Mouse (Mus musculus) liver, embryonic 14.5 days (tissue): ENCODE results near the gene Dlgap3. TPM values are rescaled to one million over a fixed set of nuclear protein-coding genes. Genes with fewer than 3 reads are reported as not detected.

Source experiments
- ATAC-seq: fragments of 200-750 bp; cut with Nextera tagmentation; 2 replicates; pipeline ENCODE4 v1.8.0; 2017; ENCODE audit warnings: moderate number of reproducible peaks, mild to moderate bottlenecking, moderate library complexity; ENCODE audit not compliant: insufficient read depth
- DNase-seq, 3 experiments: peaks; one replicate each; pipeline ENCODE4 v3.0.0-alpha.2; 2012 to 2013; ENCODE audit warnings: low read depth in 3 of 3, low spot score in 3 of 3
- H3K27ac ChIP-seq: fragments of 300-500 bp; sonication (generic); 2 replicates; pipeline ENCODE4 v1.5.1; 2014; ENCODE audit warnings: moderate library complexity, mild to moderate bottlenecking, control low read depth, inconsistent platforms
- H3K27me3 ChIP-seq: fragments of 300-500 bp; sonication (generic); 2 replicates; pipeline ENCODE4 v1.6.1; 2014; ENCODE audit warnings: mild to moderate bottlenecking, low read length, moderate library complexity; ENCODE audit not compliant: control insufficient read depth, insufficient read depth
- H3K36me3 ChIP-seq: fragments of 300-500 bp; sonication (generic); replicated peaks from 2 replicates; pipeline ENCODE4 v1.6.1; 2014; ENCODE audit warnings: low read depth; ENCODE audit not compliant: control insufficient read depth, insufficient read depth
- H3K4me1 ChIP-seq, 2 experiments: fragments of 200-500 bp in 1 of 2; fragments of 300-500 bp in 1 of 2; sonication (generic) in 1 of 2; replicated peaks; 2 replicates each; pipeline ENCODE4 v1.6.1; 2012 to 2014; ENCODE audit warnings: antibody characterized with exemption in 1 of 2, inconsistent platforms in 1 of 2, low read length in 1 of 2; ENCODE audit not compliant: control insufficient read depth in 2 of 2, insufficient read depth in 2 of 2
- H3K4me2 ChIP-seq: fragments of 300-500 bp; sonication (generic); 2 replicates; pipeline ENCODE4 v1.6.1; 2014; ENCODE audit warnings: low read depth, mild to moderate bottlenecking, control low read depth, moderate library complexity
- H3K4me3 ChIP-seq, 2 experiments: fragments of 200-500 bp in 1 of 2; fragments of 300-500 bp in 1 of 2; sonication (generic) in 1 of 2; 2 replicates each; pipeline ENCODE4 v1.5.1; 2012 to 2014; ENCODE audit warnings: low read depth in 2 of 2, low read length in 2 of 2, mild to moderate bottlenecking in 2 of 2, control low read depth in 1 of 2, inconsistent platforms in 1 of 2, moderate library complexity in 1 of 2; ENCODE audit not compliant: insufficient read depth in 1 of 2
- H3K9ac ChIP-seq: fragments of 300-500 bp; sonication (generic); replicated peaks from 2 replicates; pipeline ENCODE4 v1.6.1; 2014; ENCODE audit warnings: mild to moderate bottlenecking, control low read depth, moderate library complexity
- H3K9me3 ChIP-seq: fragments of 300-500 bp; sonication (generic); 2 replicates; pipeline ENCODE4 v1.6.1; 2016; ENCODE audit warnings: low read length, mixed read lengths; ENCODE audit not compliant: control insufficient read depth
- CTCF ChIP-seq: IDR thresholded peaks from 2 replicates; pipeline ENCODE4 v1.5.1; 2016; ENCODE audit warnings: antibody characterized with exemption, low read depth, control low read depth
- EP300 ChIP-seq: IDR thresholded peaks from 2 replicates; pipeline ENCODE4 v1.6.1; 2016; ENCODE audit warnings: antibody characterized with exemption, low read depth
- WGBS: fragments of 180-500 bp; shearing (Covaris S2); extraction: QIAGEN DNeasy Blood & Tissue Kit; methylation state at CpG from one replicate; pipeline ENCODE4 v1.1.7; 2014; ENCODE audit not compliant: insufficient replicate concordance; 5-methylcytosine and 5-hydroxymethylcytosine counted together
- polyA plus RNA-seq, 2 experiments: library from polyadenylated mRNA; depleted of rRNA in 1 of 2; stranded (reverse) in 1 of 2; unstranded in 1 of 2; fragments of >200 nt; fragmentation: Nextera tagmentation in 1 of 2; extraction: Ambion mirVana in 1 of 2; gene quantifications; 2 replicates each; pipeline versions ENCODE4 v1.2.1 to v1.2.3; 2012 to 2014

Gene Dlgap3
- polyA plus RNA-seq, 2 experiments = 0.24 to 0.28 TPM

GRCm38 (mm10) chr4:127157746-127158145 lies 11.3 kb upstream of the Dlgap3 start:
- Histone ChIP-seq H3K4me3 (no peak overlapping the region), H3K4me1 (no peaks in the 10 kb centered on the region), H3K27ac (no peak overlapping the region), H3K4me2 (no peak overlapping the region), H3K9me3 (no peaks in the 10 kb centered on the region), H3K9ac (no peak overlapping the region), H3K36me3 (no peaks in the 10 kb centered on the region), H3K27me3 (no peaks in the 10 kb centered on the region)
- no peak for DNase-seq
- ATAC-seq = no peak
- WGBS = 49% methylated on average over 4 of the region's 4 CpGs
- TF ChIP-seq EP300 (no peak), CTCF (no peak)

- H3K4me1 ChIP-seq = no peaks in the 10 kb centered on the region
- no peaks in the 10 kb centered on the region for H3K9me3 ChIP-seq
- no peak overlapping the region for H3K4me2 ChIP-seq
- no peak for ATAC-seq
- H3K4me3 ChIP-seq = no peak overlapping the region
- no peak for DNase-seq
- TF ChIP-seq CTCF (no peak), EP300 (no peak)
- no peak overlapping the region for H3K27ac ChIP-seq
- H3K36me3 ChIP-seq = no peaks in the 10 kb centered on the region
- H3K9ac ChIP-seq = no peak overlapping the region
- peaks cover 22% of the 10 kb centered on the region for H3K27me3 ChIP-seq
- WGBS = 47% methylated on average over 8 of the region's 8 CpGs
Measured at GRCm38 (mm10) chr4:127163926-127164325, 5.1 kb upstream of the Dlgap3 start.

- TF ChIP-seq EP300 = no peak
- no peak for TF ChIP-seq CTCF
- Histone ChIP-seq H3K9me3 (no peaks in the 10 kb centered on the region), H3K27ac (no peak overlapping the region), H3K27me3 (peaks cover 36% of the 10 kb centered on the region), H3K4me2 (no peak overlapping the region), H3K9ac (no peak overlapping the region), H3K36me3 (no peaks in the 10 kb centered on the region), H3K4me1 (no peaks in the 10 kb centered on the region), H3K4me3 (no peak overlapping the region)
- DNase-seq (no peak), ATAC-seq (no peak)
- 55% methylated on average over 5 of the region's 5 CpGs for WGBS
Measured at GRCm38 (mm10) chr4:127167096-127167495, 1.9 kb upstream of the Dlgap3 start.

- Histone ChIP-seq H3K4me1 (no peaks in the 10 kb centered on the region), H3K27me3 (peaks cover 36% of the 10 kb centered on the region), H3K9ac (no peak overlapping the region), H3K9me3 (no peaks in the 10 kb centered on the region), H3K4me2 (no peak overlapping the region), H3K27ac (no peak overlapping the region), H3K4me3 (no peak overlapping the region), H3K36me3 (no peaks in the 10 kb centered on the region)
- DNase-seq (no peak), ATAC-seq (no peak)
- WGBS = 12% methylated on average over 8 of the region's 8 CpGs
- TF ChIP-seq CTCF (no peak), EP300 (no peak)
Measured at GRCm38 (mm10) chr4:127167731-127168130, 1.3 kb upstream of the Dlgap3 start.

- H3K36me3 ChIP-seq = no peaks in the 10 kb centered on the region
- H3K9ac ChIP-seq = no peak overlapping the region
- DNase-seq (peak in 1 of 3 experiments; percentile 9), ATAC-seq (peak; percentile 29; the same call in 1 of the 2 replicates)
- no peaks in the 10 kb centered on the region for H3K9me3 ChIP-seq
- H3K4me1 ChIP-seq = no peaks in the 10 kb centered on the region
- H3K27me3 ChIP-seq = peaks cover 36% of the 10 kb centered on the region
- peak overlapping the region; percentile 20 to 46 for H3K4me3 ChIP-seq
- WGBS = 1% methylated on average over 37 of the region's 39 CpGs
- no peak overlapping the region for H3K27ac ChIP-seq
- no peak for TF ChIP-seq EP300
- no peak for TF ChIP-seq CTCF
- H3K4me2 ChIP-seq = peak overlapping the region; percentile 52
Measured at GRCm38 (mm10) chr4:127168211-127168913, 642 bp upstream of the Dlgap3 start.
